Mouse (Mus musculus) megakaryocyte, embryonic 14.5 days (primary cell): Measurements from ENCODE around the gene Bmp5.

ENCODE experiments used
- FLI1 ChIP-seq: IDR thresholded peaks from 2 replicates; pipeline ENCODE4 v1.6.1; 2012; ENCODE audit warnings: low read length, inconsistent platforms, mixed read lengths
- GATA1 ChIP-seq: IDR thresholded peaks from 3 replicates; pipeline ENCODE4 v1.6.1; 2012; ENCODE audit warnings: mixed read lengths, low read length, inconsistent platforms, borderline replicate concordance

DNA sequence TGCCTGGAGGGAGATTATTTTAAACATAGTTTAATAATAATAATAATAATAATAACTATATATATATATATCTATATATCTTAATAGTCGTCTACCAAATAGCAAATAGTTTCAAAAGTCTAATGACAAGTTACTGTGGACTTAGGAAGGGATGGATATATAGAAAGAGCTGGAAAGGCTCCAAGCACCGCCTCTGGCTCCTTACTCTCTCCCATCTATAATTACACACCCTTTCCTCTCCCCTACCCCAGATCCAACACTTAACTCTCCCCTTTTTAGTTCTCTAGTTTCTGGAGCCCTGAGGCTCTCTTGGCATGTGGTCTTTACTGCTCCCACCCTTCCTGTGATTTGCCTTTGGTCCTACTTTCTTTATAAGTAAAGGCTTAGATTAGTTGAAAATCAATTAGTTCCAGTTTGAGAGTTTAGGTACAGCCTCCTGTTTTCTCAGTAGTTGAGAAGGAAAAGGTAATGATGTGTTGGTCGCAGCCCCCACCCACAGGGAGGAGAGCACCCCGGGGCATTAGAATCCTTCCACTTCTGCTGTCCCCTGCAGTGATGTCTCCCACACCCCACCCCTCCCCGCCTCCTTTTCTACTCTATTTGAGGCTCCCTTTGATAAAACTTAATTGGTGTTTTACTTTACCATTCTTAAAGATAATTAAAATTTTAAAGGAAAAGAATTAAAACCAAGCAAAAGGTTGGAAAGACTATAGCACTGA is 5.6 kb downstream of the Bmp5 start:
- no peak for TF ChIP-seq GATA1
- no peak for TF ChIP-seq FLI1
